Mouse (Mus musculus) liver, embryonic 16.5 days (tissue): ENCODE data around the gene Ddx6. TPM values are rescaled to one million over a fixed set of nuclear protein-coding genes. Genes with fewer than 3 reads are reported as not detected.

Source experiments
- ATAC-seq: fragments of 200-750 bp; cut with Nextera tagmentation; 2 replicates; pipeline ENCODE4 v1.8.0; 2017; ENCODE audit warnings: low read depth, mild to moderate bottlenecking, moderate number of reproducible peaks, moderate library complexity
- H3K27ac ChIP-seq: fragments of 300-500 bp; sonication (generic); 2 replicates; pipeline ENCODE4 v1.5.1; 2014; ENCODE audit warnings: mild to moderate bottlenecking, low read length
- H3K27me3 ChIP-seq: fragments of 300-500 bp; sonication (generic); 2 replicates; pipeline ENCODE4 v1.6.1; 2014; ENCODE audit warnings: low read depth, low read length, mixed read lengths; ENCODE audit not compliant: control insufficient read depth, insufficient read depth
- H3K36me3 ChIP-seq: fragments of 300-500 bp; sonication (generic); 2 replicates; pipeline ENCODE4 v1.6.1; 2014; ENCODE audit warnings: mild to moderate bottlenecking; ENCODE audit not compliant: control insufficient read depth, insufficient read depth
- H3K4me1 ChIP-seq: fragments of 300-500 bp; sonication (generic); 2 replicates; pipeline ENCODE4 v1.6.1; 2014; ENCODE audit warnings: low read depth, low read length, mixed read lengths; ENCODE audit not compliant: control insufficient read depth
- H3K4me2 ChIP-seq: fragments of 300-500 bp; sonication (generic); 2 replicates; pipeline ENCODE4 v1.6.1; 2014; ENCODE audit warnings: low read depth, low read length, mixed read lengths
- H3K4me3 ChIP-seq: fragments of 300-500 bp; sonication (generic); 2 replicates; pipeline ENCODE4 v1.5.1; 2014; ENCODE audit warnings: low read depth, mild to moderate bottlenecking, low read length
- H3K9ac ChIP-seq: fragments of 300-500 bp; sonication (generic); 2 replicates; pipeline ENCODE4 v1.6.1; 2014; ENCODE audit warnings: low read depth, low read length
- H3K9me3 ChIP-seq: fragments of 300-500 bp; sonication (generic); replicated peaks from 2 replicates; pipeline ENCODE4 v1.6.1; 2016; ENCODE audit warnings: low read length; ENCODE audit not compliant: control insufficient read depth
- WGBS: fragments of 180-500 bp; shearing (Covaris S2); extraction: QIAGEN DNeasy Blood & Tissue Kit; methylation state at CpG from one replicate; pipeline ENCODE4 v1.1.7; 2014; ENCODE audit not compliant: insufficient replicate concordance; 5-methylcytosine and 5-hydroxymethylcytosine counted together
- polyA plus RNA-seq: library from polyadenylated mRNA; unstranded; fragments of >200 nt; fragmentation: Nextera tagmentation; extraction: Ambion mirVana; gene quantifications from 2 replicates; pipeline ENCODE4 v1.2.1, GENCODE M21; 2015

The Ddx6 gene
- 4.5 and 5.5 TPM in 2 replicates for polyA plus RNA-seq

- Histone ChIP-seq H3K9me3 (no peaks in the 10 kb centered on the region), H3K4me3 (peak within 1 kb of the TSS; percentile 99), H3K4me2 (peak within 1 kb of the TSS; percentile 73), H3K9ac (peak within 1 kb of the TSS; percentile 100), H3K36me3 (peaks cover 19% of the 10 kb centered on the region), H3K27ac (peak within 1 kb of the TSS; percentile 98), H3K27me3 (no peaks in the 10 kb centered on the region), H3K4me1 (peaks cover 24% of the 10 kb centered on the region)
- peak; percentile 78 for ATAC-seq
- WGBS, result under 1% methylated on average over 61 of the region's 80 CpGs
Measured at GRCm38 (mm10) chr9:44604779-44605615, at the start of gene Ddx6. Ddx6 (plus strand) TSS chr9:44604892.

GRCm38 (mm10) chr9:44561597-44561996, 43.1 kb upstream of the Ddx6 start, which contains the start of gene Cxcr5:
Cxcr5 (minus strand) TSS chr9:44561877.
- peak within 1 kb of the TSS; percentile 12; the same call in 1 of the 2 replicates for H3K9ac ChIP-seq
- no peaks in the 10 kb centered on the region for H3K9me3 ChIP-seq
- H3K27ac ChIP-seq, result peak within 1 kb of the TSS; percentile 76
- ATAC-seq, result peak; percentile 83
- no peaks in the 10 kb centered on the region for H3K27me3 ChIP-seq
- H3K4me3 ChIP-seq, result no peak within 1 kb of the TSS
- WGBS, result 26% methylated on average over 4 of the region's 4 CpGs
- H3K4me2 ChIP-seq, result peak within 1 kb of the TSS; percentile 42; the same call in 1 of the 2 replicates
- peaks cover 27% of the 10 kb centered on the region for H3K4me1 ChIP-seq
- no peaks in the 10 kb centered on the region for H3K36me3 ChIP-seq

DNA sequence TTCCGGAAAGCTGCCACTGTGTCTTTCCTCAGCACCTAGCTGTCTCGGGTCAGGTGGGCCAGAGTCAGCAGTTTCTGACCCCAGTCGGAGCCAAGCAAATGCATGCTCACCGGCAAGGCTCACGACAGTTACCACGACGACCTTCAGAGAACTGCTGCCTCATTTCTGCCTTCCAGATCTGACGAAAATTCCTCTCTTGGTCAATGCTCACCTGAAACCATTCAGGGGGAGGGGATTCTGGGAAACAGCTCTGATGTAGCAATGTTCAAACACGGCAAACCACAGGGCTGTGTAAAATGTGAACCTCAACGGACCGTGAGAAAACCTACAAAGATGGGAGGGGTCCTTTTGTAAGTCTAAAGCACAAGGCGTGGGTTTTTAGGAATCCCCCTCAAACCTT, 41.8 kb upstream of the Ddx6 start:
- H3K9me3 ChIP-seq, result no peaks in the 10 kb centered on the region
- H3K27ac ChIP-seq, result no peak overlapping the region
- H3K9ac ChIP-seq, result no peak overlapping the region
- H3K4me2 ChIP-seq, result no peak overlapping the region
- WGBS, result 61% methylated on average over 12 of the region's 12 CpGs
- no peak overlapping the region for H3K4me3 ChIP-seq
- H3K4me1 ChIP-seq, result peaks cover 31% of the 10 kb centered on the region
- no peaks in the 10 kb centered on the region for H3K36me3 ChIP-seq
- ATAC-seq, result no peak
- H3K27me3 ChIP-seq, result no peaks in the 10 kb centered on the region

DNA sequence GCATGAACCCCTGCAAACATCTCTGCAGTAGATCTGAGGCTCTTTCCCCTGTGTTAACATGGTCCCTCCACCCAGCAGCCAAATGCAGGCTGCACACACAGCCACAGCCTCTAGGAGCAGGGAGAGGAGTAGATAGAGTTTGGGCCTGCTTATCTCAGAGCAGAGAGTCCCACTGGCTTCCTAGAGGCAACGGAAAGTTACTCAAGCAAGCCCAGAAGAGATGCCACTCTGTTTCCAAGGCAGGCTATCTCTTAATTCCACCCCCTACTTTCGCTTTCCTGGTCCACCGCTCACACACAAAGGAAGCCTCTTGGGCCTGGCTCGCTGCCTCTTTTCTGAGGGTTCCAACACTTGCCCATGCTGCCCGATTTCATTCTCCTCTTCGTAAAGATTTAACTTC, 39.3 kb upstream of the Ddx6 start:
- Histone ChIP-seq H3K27ac (peak overlapping the region; percentile 79), H3K36me3 (no peaks in the 10 kb centered on the region), H3K9ac (peak overlapping the region; percentile 54), H3K9me3 (no peaks in the 10 kb centered on the region), H3K27me3 (no peaks in the 10 kb centered on the region), H3K4me2 (peak overlapping the region; percentile 48), H3K4me1 (peaks cover 32% of the 10 kb centered on the region), H3K4me3 (peak overlapping the region; percentile 40)
- ATAC-seq, result peak; percentile 83
- 23% methylated on average over 6 of the region's 6 CpGs for WGBS

- 51% methylated on average over 9 of the region's 9 CpGs for WGBS
- peak overlapping the region; percentile 15; the same call in 1 of the 2 replicates for H3K4me2 ChIP-seq
- H3K9me3 ChIP-seq, result no peaks in the 10 kb centered on the region
- H3K9ac ChIP-seq, result peak overlapping the region; percentile 4; the same call in 1 of the 2 replicates
- peak overlapping the region; percentile 62 for H3K27ac ChIP-seq
- no peaks in the 10 kb centered on the region for H3K36me3 ChIP-seq
- ATAC-seq, result peak; percentile 14; the same call in 1 of the 2 replicates
- H3K4me1 ChIP-seq, result peaks cover 21% of the 10 kb centered on the region
- H3K27me3 ChIP-seq, result no peaks in the 10 kb centered on the region
- no peak overlapping the region for H3K4me3 ChIP-seq
Measured at GRCm38 (mm10) chr9:44567338-44568082, 37.2 kb upstream of the Ddx6 start.

- H3K4me2 ChIP-seq, result peak overlapping the region; percentile 15; the same call in 1 of the 2 replicates
- no peaks in the 10 kb centered on the region for H3K27me3 ChIP-seq
- no peak for ATAC-seq
- peak overlapping the region; percentile 62 for H3K27ac ChIP-seq
- WGBS, result 23% methylated on average over 7 of the region's 7 CpGs
- no peaks in the 10 kb centered on the region for H3K9me3 ChIP-seq
- peak overlapping the region; percentile 4; the same call in 1 of the 2 replicates for H3K9ac ChIP-seq
- H3K36me3 ChIP-seq, result no peaks in the 10 kb centered on the region
- peaks cover 19% of the 10 kb centered on the region for H3K4me1 ChIP-seq
- no peak overlapping the region for H3K4me3 ChIP-seq
Measured at GRCm38 (mm10) chr9:44568083-44568455, 36.6 kb upstream of the Ddx6 start.

DNA sequence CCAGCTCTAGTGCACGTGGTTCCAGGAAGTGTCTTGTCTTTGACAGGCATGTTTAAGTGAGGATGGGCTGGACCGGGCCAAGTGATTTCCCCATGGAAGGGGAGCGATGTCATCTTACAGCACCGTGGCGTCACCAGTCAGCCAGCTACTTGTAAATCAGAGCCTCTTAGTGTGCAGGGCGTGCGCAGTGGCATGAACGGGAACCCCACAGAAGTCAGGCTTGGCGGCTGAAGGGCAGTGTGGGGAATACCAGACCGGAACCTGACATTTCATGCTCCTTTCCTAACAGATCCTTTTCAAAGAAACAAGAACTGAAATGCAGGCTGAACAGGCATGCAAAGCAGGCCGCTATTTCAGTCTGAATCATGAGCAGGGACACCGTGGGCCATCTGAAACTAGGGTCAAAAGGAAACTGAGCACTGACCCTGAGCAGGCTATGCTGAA, 33.7 kb upstream of the Ddx6 start:
- H3K4me3 ChIP-seq, result no peak overlapping the region
- H3K9me3 ChIP-seq, result no peaks in the 10 kb centered on the region
- ATAC-seq, result no peak
- H3K9ac ChIP-seq, result no peak overlapping the region
- no peak overlapping the region for H3K27ac ChIP-seq
- H3K27me3 ChIP-seq, result no peaks in the 10 kb centered on the region
- peaks cover 6% of the 10 kb centered on the region for H3K4me1 ChIP-seq
- H3K36me3 ChIP-seq, result no peaks in the 10 kb centered on the region
- H3K4me2 ChIP-seq, result no peak overlapping the region
- 78% methylated on average over 12 of the region's 12 CpGs for WGBS

DNA sequence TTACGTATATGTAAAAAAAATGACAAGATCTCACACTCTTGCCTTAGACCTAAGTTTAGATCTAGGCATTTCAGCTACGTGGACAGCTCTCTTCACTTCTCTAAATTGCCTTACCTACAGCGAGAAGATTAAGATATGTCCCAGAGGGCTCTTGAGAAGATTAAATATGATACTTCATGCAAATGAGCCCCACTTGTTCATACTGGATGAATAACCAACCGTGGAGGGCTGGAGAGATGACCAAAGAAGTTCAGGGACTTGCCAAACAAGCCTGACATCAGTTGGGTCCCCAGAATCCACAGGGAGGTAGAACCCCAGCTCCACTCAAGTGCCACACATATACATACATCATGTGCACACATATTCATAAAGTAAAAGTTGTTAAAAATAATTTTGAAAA, 31.4 kb upstream of the Ddx6 start:
- Histone ChIP-seq H3K9me3 (no peaks in the 10 kb centered on the region), H3K27ac (no peak overlapping the region), H3K9ac (no peak overlapping the region), H3K36me3 (no peaks in the 10 kb centered on the region), H3K4me1 (no peaks in the 10 kb centered on the region), H3K4me2 (no peak overlapping the region), H3K27me3 (no peaks in the 10 kb centered on the region), H3K4me3 (no peak overlapping the region)
- no peak for ATAC-seq
- 61% methylated on average over 4 of the region's 4 CpGs for WGBS
